Mouse (Mus musculus) liver, embryonic 14.5 days (tissue): ENCODE data around the gene Agbl4. TPM values are rescaled to one million over a fixed set of nuclear protein-coding genes. Genes with fewer than 3 reads are reported as not detected.

Experiments used
- ATAC-seq: fragments of 200-750 bp; cut with Nextera tagmentation; 2 replicates; pipeline ENCODE4 v1.8.0; 2017; ENCODE audit warnings: moderate number of reproducible peaks, mild to moderate bottlenecking, moderate library complexity; ENCODE audit not compliant: insufficient read depth
- DNase-seq, 3 experiments: peaks; one replicate each; pipeline ENCODE4 v3.0.0-alpha.2; 2012 to 2013; ENCODE audit warnings: low read depth in 3 of 3, low spot score in 3 of 3
- H3K27ac ChIP-seq: fragments of 300-500 bp; sonication (generic); 2 replicates; pipeline ENCODE4 v1.5.1; 2014; ENCODE audit warnings: moderate library complexity, mild to moderate bottlenecking, control low read depth, inconsistent platforms
- H3K27me3 ChIP-seq: fragments of 300-500 bp; sonication (generic); 2 replicates; pipeline ENCODE4 v1.6.1; 2014; ENCODE audit warnings: mild to moderate bottlenecking, low read length, moderate library complexity; ENCODE audit not compliant: control insufficient read depth, insufficient read depth
- H3K36me3 ChIP-seq: fragments of 300-500 bp; sonication (generic); replicated peaks from 2 replicates; pipeline ENCODE4 v1.6.1; 2014; ENCODE audit warnings: low read depth; ENCODE audit not compliant: control insufficient read depth, insufficient read depth
- H3K4me1 ChIP-seq, 2 experiments: fragments of 200-500 bp in 1 of 2; fragments of 300-500 bp in 1 of 2; sonication (generic) in 1 of 2; replicated peaks; 2 replicates each; pipeline ENCODE4 v1.6.1; 2012 to 2014; ENCODE audit warnings: antibody characterized with exemption in 1 of 2, inconsistent platforms in 1 of 2, low read length in 1 of 2; ENCODE audit not compliant: control insufficient read depth in 2 of 2, insufficient read depth in 2 of 2
- H3K4me2 ChIP-seq: fragments of 300-500 bp; sonication (generic); 2 replicates; pipeline ENCODE4 v1.6.1; 2014; ENCODE audit warnings: low read depth, mild to moderate bottlenecking, control low read depth, moderate library complexity
- H3K4me3 ChIP-seq, 2 experiments: fragments of 200-500 bp in 1 of 2; fragments of 300-500 bp in 1 of 2; sonication (generic) in 1 of 2; 2 replicates each; pipeline ENCODE4 v1.5.1; 2012 to 2014; ENCODE audit warnings: low read depth in 2 of 2, low read length in 2 of 2, mild to moderate bottlenecking in 2 of 2, control low read depth in 1 of 2, inconsistent platforms in 1 of 2, moderate library complexity in 1 of 2; ENCODE audit not compliant: insufficient read depth in 1 of 2
- H3K9ac ChIP-seq: fragments of 300-500 bp; sonication (generic); replicated peaks from 2 replicates; pipeline ENCODE4 v1.6.1; 2014; ENCODE audit warnings: mild to moderate bottlenecking, control low read depth, moderate library complexity
- H3K9me3 ChIP-seq: fragments of 300-500 bp; sonication (generic); 2 replicates; pipeline ENCODE4 v1.6.1; 2016; ENCODE audit warnings: low read length, mixed read lengths; ENCODE audit not compliant: control insufficient read depth
- CTCF ChIP-seq: IDR thresholded peaks from 2 replicates; pipeline ENCODE4 v1.5.1; 2016; ENCODE audit warnings: antibody characterized with exemption, low read depth, control low read depth
- EP300 ChIP-seq: IDR thresholded peaks from 2 replicates; pipeline ENCODE4 v1.6.1; 2016; ENCODE audit warnings: antibody characterized with exemption, low read depth
- WGBS: fragments of 180-500 bp; shearing (Covaris S2); extraction: QIAGEN DNeasy Blood & Tissue Kit; methylation state at CpG from one replicate; pipeline ENCODE4 v1.1.7; 2014; ENCODE audit not compliant: insufficient replicate concordance; 5-methylcytosine and 5-hydroxymethylcytosine counted together
- polyA plus RNA-seq, 2 experiments: library from polyadenylated mRNA; depleted of rRNA in 1 of 2; stranded (reverse) in 1 of 2; unstranded in 1 of 2; fragments of >200 nt; fragmentation: Nextera tagmentation in 1 of 2; extraction: Ambion mirVana in 1 of 2; gene quantifications; 2 replicates each; pipeline versions ENCODE4 v1.2.1 to v1.2.3; 2012 to 2014

Gene Agbl4
- polyA plus RNA-seq, 2 experiments: not detected

DNA sequence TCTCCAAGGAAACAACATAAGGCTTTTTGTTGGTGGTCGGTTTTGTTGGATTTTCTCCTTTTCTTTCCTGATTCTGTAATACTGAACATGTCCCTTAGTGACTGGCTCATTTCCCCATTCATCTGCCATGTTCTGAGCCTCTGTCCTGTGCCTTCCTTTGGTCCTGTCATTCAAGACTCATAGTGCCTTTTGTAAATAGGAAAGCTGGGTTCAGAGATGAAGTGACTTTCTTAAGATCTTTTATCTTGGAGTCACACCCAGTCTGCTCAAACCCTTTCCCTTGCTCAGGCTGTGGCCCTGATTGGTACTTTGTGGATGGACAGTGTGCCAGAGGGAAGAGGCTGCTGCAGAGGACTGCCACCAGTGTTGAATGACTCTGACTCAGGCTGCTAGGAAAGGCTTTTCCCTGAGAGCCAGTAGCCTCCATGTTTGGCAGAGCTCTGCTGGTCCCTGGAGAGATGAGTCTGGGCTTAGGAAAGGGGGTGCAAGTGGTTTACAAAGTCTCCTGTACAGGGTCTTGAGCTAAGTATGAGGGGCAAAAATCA lies 1047.2 kb downstream of the Agbl4 start:
- Histone ChIP-seq H3K9ac (no peak overlapping the region), H3K4me1 (peaks cover 0 to 4% of the 10 kb centered on the region in 2 experiments; a peak in 1 of 4 replicates), H3K27ac (no peak overlapping the region), H3K4me3 (no peak overlapping the region), H3K4me2 (no peak overlapping the region), H3K9me3 (no peaks in the 10 kb centered on the region), H3K27me3 (no peaks in the 10 kb centered on the region), H3K36me3 (no peaks in the 10 kb centered on the region)
- DNase-seq: no peak
- no peak for ATAC-seq
- TF ChIP-seq CTCF: no peak
- no peak for TF ChIP-seq EP300
- 53% methylated on average over 1 of the region's 1 CpGs for WGBS

DNA sequence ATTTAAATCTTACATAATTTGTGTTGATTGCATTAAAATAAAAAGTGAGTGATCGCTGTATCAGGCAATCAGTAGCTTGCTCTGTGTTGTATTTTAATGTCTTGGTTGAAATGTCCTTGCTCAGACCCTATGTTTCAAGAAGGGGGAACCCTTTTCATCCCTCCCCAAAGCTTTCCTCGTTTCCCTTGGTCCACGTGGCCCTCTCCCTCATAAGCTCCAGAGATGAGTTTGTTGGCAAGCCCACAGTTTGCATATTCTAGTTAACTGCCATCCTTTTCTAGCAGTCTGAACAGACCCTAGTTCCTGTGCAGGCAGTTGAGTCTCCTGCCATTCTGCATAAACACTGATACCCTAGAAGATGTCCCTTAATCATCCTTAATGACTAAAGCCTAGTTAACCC lies 1050.5 kb downstream of the Agbl4 start:
- Histone ChIP-seq H3K27ac (no peak overlapping the region), H3K9ac (no peak overlapping the region), H3K4me3 (no peak overlapping the region), H3K36me3 (no peaks in the 10 kb centered on the region), H3K4me1 (no peaks in the 10 kb centered on the region), H3K27me3 (no peaks in the 10 kb centered on the region), H3K9me3 (no peaks in the 10 kb centered on the region), H3K4me2 (no peak overlapping the region)
- DNase-seq (no peak), ATAC-seq (no peak)
- TF ChIP-seq CTCF: no peak
- no peak for TF ChIP-seq EP300
- 58% methylated on average over 3 of the region's 3 CpGs for WGBS

DNA sequence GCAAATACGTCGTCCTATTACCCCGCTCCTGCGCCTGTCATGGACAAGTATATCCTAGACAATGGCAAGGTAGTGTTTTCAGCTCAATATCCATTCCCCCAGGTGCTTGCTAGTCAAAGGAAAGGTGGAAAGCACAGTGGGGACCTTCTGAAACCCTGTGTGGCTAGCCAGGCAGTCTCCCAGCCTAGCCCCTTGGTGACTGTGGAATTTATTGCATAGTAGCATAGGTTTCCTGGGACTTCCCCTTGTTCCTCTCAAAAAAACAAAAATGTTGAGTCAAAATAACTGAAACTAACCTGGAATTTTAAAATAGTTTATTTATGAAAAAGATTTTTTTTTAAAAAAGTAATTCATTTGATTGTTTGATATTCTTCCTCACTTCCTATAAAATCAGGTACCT lies 1051.1 kb downstream of the Agbl4 start:
- Histone ChIP-seq H3K27ac (no peak overlapping the region), H3K4me2 (no peak overlapping the region), H3K9me3 (no peaks in the 10 kb centered on the region), H3K27me3 (no peaks in the 10 kb centered on the region), H3K4me1 (no peaks in the 10 kb centered on the region), H3K4me3 (no peak overlapping the region), H3K36me3 (no peaks in the 10 kb centered on the region), H3K9ac (no peak overlapping the region)
- TF ChIP-seq EP300 (no peak), CTCF (no peak)
- DNase-seq (no peak), ATAC-seq (no peak)
- WGBS: 87% methylated on average over 4 of the region's 4 CpGs

DNA sequence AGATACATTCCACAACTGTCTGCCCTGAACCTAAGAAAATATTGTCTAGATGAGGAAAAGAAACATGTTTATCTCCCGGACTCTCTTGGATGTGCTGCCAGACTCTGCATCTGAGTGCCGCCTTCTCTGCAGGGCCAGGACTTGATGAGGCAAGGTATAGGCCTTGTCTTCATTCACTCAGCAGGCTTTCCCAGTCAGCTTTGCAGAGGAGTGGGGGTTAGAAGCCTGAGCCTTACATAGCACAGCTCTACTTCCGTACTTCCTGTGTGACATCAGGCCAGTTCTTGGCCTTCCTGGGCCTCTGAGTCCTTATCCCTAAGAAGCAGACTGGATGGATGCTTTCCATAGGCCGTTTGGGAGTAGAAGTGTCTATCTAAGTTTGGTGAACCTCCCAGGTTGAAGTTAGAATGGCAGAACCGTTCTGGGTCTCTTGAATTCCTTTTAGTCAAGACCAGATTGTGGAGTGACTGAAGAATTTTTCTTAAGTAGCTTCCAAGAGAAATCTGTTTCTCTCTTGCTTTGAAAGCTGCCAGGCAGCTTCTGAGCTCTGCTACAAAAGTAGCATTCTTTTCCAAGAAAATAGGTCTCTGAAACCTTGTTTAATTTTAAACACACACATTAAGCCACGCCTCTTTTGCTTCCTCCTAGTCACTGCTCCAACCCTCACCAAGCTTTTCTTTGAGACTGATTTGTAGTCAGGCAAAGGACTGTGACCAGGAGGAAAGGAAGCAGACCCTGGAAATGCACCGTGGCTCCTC lies 1052.2 kb downstream of the Agbl4 start:
- Histone ChIP-seq H3K4me2 (no peak overlapping the region), H3K4me3 (no peak overlapping the region), H3K27ac (no peak overlapping the region), H3K36me3 (no peaks in the 10 kb centered on the region), H3K9me3 (no peaks in the 10 kb centered on the region), H3K9ac (no peak overlapping the region), H3K4me1 (no peaks in the 10 kb centered on the region), H3K27me3 (no peaks in the 10 kb centered on the region)
- 41% methylated on average over 7 of the region's 7 CpGs for whole genome bisulfite sequencing
- no peak for DNase-seq
- no peak for TF ChIP-seq CTCF
- no peak for TF ChIP-seq EP300
- no peak for ATAC-seq

DNA sequence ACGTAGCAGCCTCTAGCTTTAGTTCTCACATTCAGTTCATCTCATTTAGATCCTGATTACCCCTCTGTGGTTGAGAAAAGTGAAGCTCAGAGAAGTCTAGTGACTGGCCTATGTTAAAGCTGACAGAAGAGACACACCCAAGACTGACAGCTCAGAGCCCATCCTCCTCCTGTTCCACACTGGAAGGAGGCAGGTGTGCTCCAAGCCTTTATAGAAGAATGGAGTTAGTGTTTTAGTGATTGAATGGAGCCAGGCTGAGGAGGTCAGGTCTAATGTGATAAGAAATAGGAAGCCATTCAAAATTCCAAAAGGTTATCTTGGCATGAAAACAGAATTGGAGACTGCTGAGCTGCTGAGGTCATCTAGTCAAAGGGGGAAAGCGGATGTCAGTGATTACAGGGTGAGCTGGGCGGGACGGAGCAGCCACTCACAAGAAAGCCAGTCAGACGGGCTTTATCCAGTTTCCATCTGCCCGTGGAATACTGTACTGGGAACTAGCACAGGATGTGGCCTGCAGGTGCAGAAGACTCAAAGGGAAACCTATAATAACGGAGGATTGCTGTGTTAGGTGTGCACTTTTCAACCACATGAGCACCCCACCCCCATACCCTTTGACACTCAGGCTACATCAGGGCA lies 1053.9 kb downstream of the Agbl4 start:
- H3K27ac ChIP-seq: no peak overlapping the region
- no peak for TF ChIP-seq EP300
- no peak for TF ChIP-seq CTCF

More for the DNA sequence above, 1053.9 kb downstream of the Agbl4 start:
- WGBS: 53% methylated on average over 7 of the region's 7 CpGs
- Histone ChIP-seq H3K36me3 (no peaks in the 10 kb centered on the region), H3K4me1 (no peaks in the 10 kb centered on the region), H3K4me3 (no peak overlapping the region), H3K9me3 (no peaks in the 10 kb centered on the region), H3K27me3 (no peaks in the 10 kb centered on the region), H3K4me2 (no peak overlapping the region), H3K9ac (no peak overlapping the region)
- ATAC-seq (no peak), DNase-seq (no peak)
